Mouse (Mus musculus) cerebellum, postnatal 14 days (tissue): ENCODE data around the gene Olfr948.

ENCODE experiments used
- DNase-seq, 2 experiments: peaks; one replicate each; pipeline ENCODE4 v3.0.0; 2021; ENCODE audit warnings: mixed read lengths in 2 of 2

Gene Olfr948

DNA sequence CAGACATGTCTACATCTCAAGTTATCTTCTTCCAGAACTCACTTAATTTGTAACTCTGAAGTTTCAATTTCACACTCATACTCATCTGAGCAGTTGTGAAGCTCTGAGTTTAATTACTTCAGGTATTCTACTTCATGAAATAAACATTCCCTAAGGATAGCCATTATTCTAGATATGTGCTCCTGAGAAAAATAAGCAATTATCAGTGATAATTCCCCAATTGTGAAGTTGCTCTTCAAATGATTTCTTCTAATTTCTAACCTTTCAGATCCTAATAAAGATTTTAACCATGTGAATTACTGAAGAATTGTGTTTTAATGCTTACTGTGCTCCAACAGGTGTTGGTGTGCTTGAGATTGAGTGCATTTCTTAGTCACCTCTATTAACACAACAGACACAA, at the start of gene Olfr948:
Gene Olfr948 (minus strand): TSS at position 101 of the 400 bp plus-strand sequence.
- no peak for DNase-seq

DNA sequence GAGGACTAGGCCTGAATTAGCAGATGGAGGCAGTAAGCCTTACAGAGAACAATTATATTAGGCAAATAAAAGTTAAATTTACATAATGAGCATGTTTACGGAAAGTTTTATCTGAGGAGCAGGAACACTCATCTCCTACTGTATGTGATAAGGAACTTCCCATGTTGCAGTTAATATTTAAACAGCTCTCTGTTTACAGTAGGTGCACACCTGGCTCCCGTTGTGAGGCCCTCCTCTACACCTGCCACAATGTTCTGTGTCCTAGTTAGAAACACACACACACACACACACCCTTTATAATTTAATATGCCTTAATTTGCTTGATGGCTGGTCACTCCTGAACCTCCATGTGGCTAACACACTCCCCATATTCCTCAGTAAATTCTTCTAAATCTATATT, 38.7 kb downstream of the Olfr948 start:
- DNase-seq = no peak

DNA sequence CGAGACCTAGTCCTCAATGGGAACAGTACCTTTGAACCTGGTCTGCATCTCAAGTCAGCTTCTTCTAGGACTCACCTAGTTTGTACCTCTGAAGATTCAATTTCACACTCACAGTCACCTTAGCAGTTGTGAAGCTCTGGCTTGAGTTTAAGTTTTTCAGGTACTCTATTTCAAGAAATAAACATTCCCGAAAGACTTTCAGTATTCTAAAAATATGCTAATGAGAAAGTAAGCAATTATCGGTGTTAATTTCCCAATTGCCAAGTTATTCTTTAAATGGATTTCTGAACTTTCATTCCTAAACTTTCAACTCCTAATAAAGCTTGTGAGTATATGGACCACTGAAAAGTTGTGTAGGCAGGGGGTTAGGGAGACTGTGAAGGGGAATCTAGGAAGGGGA, 49.1 kb downstream of the Olfr948 start, which contains the start of gene Olfr945:
Gene Olfr945 (minus strand): TSS at position 101 of the 400 bp plus-strand sequence.
- DNase-seq = no peak
